Mouse (Mus musculus) heart, embryonic 14.5 days (tissue): Measurements from ENCODE around the gene Mtif2. TPM values are rescaled to one million over a fixed set of nuclear protein-coding genes. Genes with fewer than 3 reads are reported as not detected.
A peak's percentile ranks its signal among the peaks of the same experiment; 100 is the strongest.

Source experiments
- ATAC-seq: fragments of 200-750 bp; cut with Nextera tagmentation; 2 replicates; pipeline ENCODE4 v1.8.0; 2017; ENCODE audit warnings: low read depth, moderate TSS enrichment; ENCODE audit not compliant: insufficient number of reproducible peaks, insufficient read depth, low FRiP score
- H3K27ac ChIP-seq, 2 experiments: fragments of 200-500 bp in 1 of 2; fragments of 300-500 bp in 1 of 2; sonication (generic) in 1 of 2; replicated peaks in 1 of 2; 2 replicates each; pipeline ENCODE4 v1.5.1; 2012 to 2014; ENCODE audit warnings: low read depth in 2 of 2, low read length in 2 of 2, control low read depth in 1 of 2, mild to moderate bottlenecking in 1 of 2, mixed read lengths in 1 of 2; ENCODE audit not compliant: control insufficient read depth in 1 of 2, insufficient read depth in 1 of 2
- H3K27me3 ChIP-seq: fragments of 300-500 bp; sonication (generic); 2 replicates; pipeline ENCODE4 v1.6.1; 2014; ENCODE audit warnings: mild to moderate bottlenecking, low read length, control low read depth; ENCODE audit not compliant: control insufficient read depth, insufficient read depth
- H3K36me3 ChIP-seq: fragments of 300-500 bp; sonication (generic); 2 replicates; pipeline ENCODE4 v1.6.1; 2014; ENCODE audit warnings: mild to moderate bottlenecking, control low read depth, low read length, mixed read lengths; ENCODE audit not compliant: control insufficient read depth, insufficient read depth
- H3K4me1 ChIP-seq, 2 experiments: fragments of 200-500 bp in 1 of 2; fragments of 300-500 bp in 1 of 2; sonication (generic) in 1 of 2; 2 replicates each; pipeline ENCODE4 v1.6.1; 2012 to 2014; ENCODE audit warnings: low read length in 2 of 2, control low read depth in 1 of 2, mixed read lengths in 1 of 2; ENCODE audit not compliant: control insufficient read depth in 2 of 2, insufficient read depth in 2 of 2
- H3K4me2 ChIP-seq: fragments of 300-500 bp; sonication (generic); 2 replicates; pipeline ENCODE4 v1.6.1; 2014; ENCODE audit warnings: mild to moderate bottlenecking, low read length
- H3K4me3 ChIP-seq, 2 experiments: fragments of 200-500 bp in 1 of 2; fragments of 300-500 bp in 1 of 2; sonication (generic) in 1 of 2; 2 replicates each; pipeline ENCODE4 v1.5.1; 2012 to 2014; ENCODE audit warnings: low read length in 2 of 2, mild to moderate bottlenecking in 2 of 2, control low read depth in 1 of 2, low read depth in 1 of 2, moderate library complexity in 1 of 2; ENCODE audit not compliant: control insufficient read depth in 1 of 2, insufficient read depth in 1 of 2
- H3K9ac ChIP-seq: fragments of 300-500 bp; sonication (generic); 2 replicates; pipeline ENCODE4 v1.6.1; 2014; ENCODE audit warnings: mild to moderate bottlenecking, low read length
- H3K9me3 ChIP-seq: fragments of 300-500 bp; sonication (generic); 2 replicates; pipeline ENCODE4 v1.6.1; 2016; ENCODE audit warnings: low read length, control low read depth; ENCODE audit not compliant: control insufficient read depth
- WGBS: fragments of 180-500 bp; shearing (Covaris S2); extraction: QIAGEN DNeasy Blood & Tissue Kit; methylation state at CpG from one replicate; pipeline ENCODE4 v1.1.7; 2014; 5-methylcytosine and 5-hydroxymethylcytosine counted together
- polyA plus RNA-seq: library from polyadenylated mRNA; unstranded; fragments of >200 nt; fragmentation: Nextera tagmentation; extraction: Ambion mirVana; gene quantifications from 2 replicates; pipeline ENCODE4 v1.2.1, GENCODE M21; 2014

Gene Mtif2
- polyA plus RNA-seq, 1 experiment from 2014 or later, result 42.5 TPM

DNA sequence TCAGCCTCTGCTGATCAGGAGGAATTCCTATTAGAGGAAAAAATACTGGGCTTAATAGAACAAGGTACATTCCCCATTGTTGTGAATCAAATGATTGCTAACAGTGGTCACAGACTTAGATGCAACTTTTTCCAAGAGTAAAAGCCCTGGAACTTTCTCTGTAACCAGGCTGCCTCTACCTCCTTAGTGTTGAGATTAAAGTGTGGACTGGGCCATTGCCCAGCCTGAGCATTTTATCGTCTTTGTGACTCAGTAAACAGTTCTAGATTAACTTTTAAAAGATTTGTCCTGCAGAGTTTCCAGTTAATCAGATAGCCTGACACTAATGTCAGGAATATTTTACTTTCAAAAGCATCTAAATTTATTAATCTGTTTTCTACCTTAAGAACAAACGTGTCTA is 20.6 kb downstream of the Mtif2 start:
- peaks cover 0 to 6% of the 10 kb centered on the region in 2 experiments; a peak in 2 of 4 replicates for H3K4me1 ChIP-seq
- H3K36me3 ChIP-seq, result peaks cover 49% of the 10 kb centered on the region
- H3K9ac ChIP-seq, result peak overlapping the region; percentile 97
- no peak for ATAC-seq
- peak overlapping the region; percentile 82 for H3K4me2 ChIP-seq
- H3K27ac ChIP-seq, result 0 out of 4 replicates have a peak overlapping the region, but pooled peaks of 1 of the 2 experiments have one; percentile 28
- WGBS, result 15% methylated on average over 2 of the region's 2 CpGs
- peak overlapping the region; percentile 69 to 79; a peak in 3 of 4 replicates for H3K4me3 ChIP-seq
- no peaks in the 10 kb centered on the region for H3K9me3 ChIP-seq
- H3K27me3 ChIP-seq, result no peaks in the 10 kb centered on the region

DNA sequence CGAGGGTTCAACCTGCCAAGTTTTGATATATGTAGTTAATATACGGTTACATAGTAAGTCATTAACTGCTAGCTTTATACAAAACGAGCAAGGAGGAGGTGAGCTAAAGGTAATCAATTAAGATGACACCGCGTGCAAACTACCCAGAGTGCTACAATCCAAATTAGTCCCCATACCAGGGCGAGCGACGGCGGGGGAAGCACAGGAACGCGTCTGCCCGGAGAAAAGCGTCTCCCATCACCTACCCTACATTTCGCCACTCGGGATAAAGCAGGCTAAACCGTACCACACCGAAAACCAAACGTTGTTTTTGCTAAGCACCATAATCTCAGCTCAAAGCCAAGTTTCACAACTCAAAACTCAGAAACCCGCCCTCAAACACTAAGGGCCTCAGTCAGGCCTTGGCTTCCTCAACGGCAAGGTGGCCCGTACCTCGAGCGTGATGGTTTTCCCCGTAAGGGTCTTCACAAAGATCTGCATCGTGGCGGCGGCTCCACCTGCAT is 21.1 kb downstream of the Mtif2 start:
- WGBS, result under 1% methylated on average over 27 of the region's 27 CpGs
- H3K27me3 ChIP-seq, result no peaks in the 10 kb centered on the region
- H3K4me1 ChIP-seq, result peaks cover 0 to 6% of the 10 kb centered on the region in 2 experiments; a peak in 2 of 4 replicates
- peak overlapping the region; percentile 69 to 79 for H3K4me3 ChIP-seq
- H3K36me3 ChIP-seq, result peaks cover 44% of the 10 kb centered on the region
- H3K4me2 ChIP-seq, result peak overlapping the region; percentile 82
- ATAC-seq, result no peak
- H3K27ac ChIP-seq, result peak overlapping the region; percentile 72 to 78
- peak overlapping the region; percentile 97 for H3K9ac ChIP-seq
- no peaks in the 10 kb centered on the region for H3K9me3 ChIP-seq

DNA sequence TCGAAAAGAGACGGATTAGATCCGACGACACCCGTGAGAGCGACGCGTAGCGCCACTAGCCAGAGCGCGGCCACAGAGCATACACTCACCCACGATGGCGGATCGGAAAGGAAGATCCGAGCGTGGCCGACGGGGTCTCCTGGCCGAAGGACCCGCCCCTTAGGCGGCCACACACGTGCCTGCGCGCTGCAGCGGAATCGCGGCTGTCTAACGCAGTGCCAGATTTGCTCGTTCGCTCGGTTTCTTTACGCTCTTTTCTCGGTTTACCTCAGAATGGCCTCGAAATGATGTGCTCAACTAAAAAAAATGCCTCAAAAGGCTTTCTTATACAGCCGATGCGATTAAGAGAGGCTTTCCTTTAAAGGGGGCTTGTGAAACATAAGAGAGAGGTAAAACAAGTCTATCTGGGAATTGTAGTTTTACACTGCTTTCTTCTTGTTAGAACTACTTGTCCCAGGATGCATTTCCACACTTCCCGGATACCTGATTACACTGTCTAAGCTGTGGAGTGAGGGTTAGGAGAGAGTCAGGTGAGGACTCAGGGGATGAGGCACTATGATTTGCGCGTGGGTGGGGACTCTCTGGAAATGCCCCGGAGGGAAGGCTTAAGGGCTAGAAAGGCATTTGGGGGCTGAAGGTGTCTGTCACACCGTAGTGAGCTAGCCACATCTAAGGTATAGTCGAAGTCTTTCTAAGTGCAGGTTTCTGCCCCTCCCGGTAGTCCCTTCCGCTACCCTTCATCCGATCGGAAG is 21.7 kb downstream of the Mtif2 start, which contains the start of the genes Clhc1 and Rps27a:
Gene Clhc1, plus strand, starts transcription at position 199 of the 752 bp plus-strand sequence.
Gene Rps27a, minus strand, starts transcription at position 358 of the 752 bp plus-strand sequence.
- WGBS, result under 1% methylated on average over 46 of the region's 46 CpGs
- peaks cover 0 to 6% of the 10 kb centered on the region in 2 experiments; a peak in 2 of 4 replicates for H3K4me1 ChIP-seq
- peak within 1 kb of the TSS; percentile 82 for H3K4me2 ChIP-seq
- peak; percentile 97 for ATAC-seq
- H3K27ac ChIP-seq, result peak within 1 kb of the TSS; percentile 72 to 93
- H3K27me3 ChIP-seq, result no peaks in the 10 kb centered on the region
- peak within 1 kb of the TSS; percentile 69 to 79 for H3K4me3 ChIP-seq
- peaks cover 40% of the 10 kb centered on the region for H3K36me3 ChIP-seq
- no peaks in the 10 kb centered on the region for H3K9me3 ChIP-seq
- peak within 1 kb of the TSS; percentile 97 for H3K9ac ChIP-seq

DNA sequence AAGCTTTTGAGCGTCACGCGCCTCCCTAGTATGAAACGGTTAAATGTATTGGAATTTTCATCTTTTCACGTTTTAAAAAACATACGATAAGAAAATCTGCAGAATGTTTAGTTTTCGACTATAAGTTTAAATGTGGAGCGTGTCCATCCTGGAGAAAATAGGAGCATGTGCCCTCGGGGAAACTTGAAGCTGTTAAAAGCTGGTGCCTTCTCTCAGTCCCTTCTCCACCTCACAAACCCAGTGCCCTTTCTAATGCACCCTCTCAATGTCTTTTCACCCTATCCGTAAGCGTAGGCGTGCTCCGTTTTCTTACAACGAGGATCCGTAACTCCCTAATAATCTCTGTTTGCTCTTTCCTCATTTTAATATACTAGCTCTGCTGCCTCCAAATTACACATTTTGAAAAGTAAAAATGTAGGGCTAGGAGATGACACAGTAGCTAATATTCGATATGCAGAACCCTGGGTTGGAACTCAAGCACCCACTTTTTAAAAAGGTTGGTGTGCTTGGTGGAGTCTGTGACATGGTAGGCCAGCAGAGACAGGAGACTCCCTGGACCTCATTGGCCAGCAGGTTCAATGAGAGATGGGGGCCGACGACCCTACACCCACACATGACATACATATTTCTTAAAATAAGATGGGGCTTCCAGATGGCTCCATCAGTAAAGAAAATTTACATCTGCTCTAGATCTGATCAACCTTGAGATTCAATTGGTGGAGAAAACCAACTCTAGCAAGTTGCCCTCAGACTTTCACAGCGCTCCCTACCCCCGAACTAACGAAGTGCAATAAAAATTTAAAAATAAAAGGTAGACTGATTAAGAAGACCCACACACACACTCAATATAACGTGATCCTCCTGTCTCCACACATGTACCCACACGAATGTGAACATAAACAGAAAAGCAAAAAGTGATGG is 22.6 kb downstream of the Mtif2 start:
- Histone ChIP-seq H3K36me3 (peaks cover 32% of the 10 kb centered on the region), H3K27ac (peak overlapping the region; percentile 72; a peak in 3 of 4 replicates), H3K27me3 (no peaks in the 10 kb centered on the region), H3K9me3 (no peaks in the 10 kb centered on the region), H3K4me3 (peak overlapping the region; percentile 69 to 79), H3K4me2 (peak overlapping the region; percentile 82), H3K4me1 (peaks cover 0 to 6% of the 10 kb centered on the region in 2 experiments; a peak in 2 of 4 replicates), H3K9ac (peak overlapping the region; percentile 97)
- WGBS, result 25% methylated on average over 23 of the region's 23 CpGs
- no peak for ATAC-seq

DNA sequence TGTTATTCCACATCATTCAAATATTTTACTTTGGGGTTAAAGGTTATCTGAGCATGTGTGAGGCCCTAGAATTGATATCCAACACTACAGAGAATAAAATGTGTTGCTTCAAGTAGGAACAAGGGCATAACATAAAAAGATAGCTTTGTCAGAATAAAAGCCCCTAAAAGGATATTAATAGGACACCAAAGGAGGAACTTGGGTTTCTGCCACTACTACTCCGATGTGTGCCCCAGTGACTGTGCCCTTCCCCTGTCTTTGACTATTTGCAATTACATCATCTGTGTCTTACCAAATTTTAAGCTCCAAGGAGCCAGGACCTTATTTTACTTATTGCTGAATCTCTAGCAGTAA is 23.2 kb downstream of the Mtif2 start:
- no peak overlapping the region for H3K4me3 ChIP-seq
- peaks cover 26% of the 10 kb centered on the region for H3K36me3 ChIP-seq
- H3K9me3 ChIP-seq, result no peaks in the 10 kb centered on the region
- H3K27ac ChIP-seq, result no peak overlapping the region
- no peaks in the 10 kb centered on the region for H3K27me3 ChIP-seq
- no peak for ATAC-seq
- 50% methylated on average over 1 of the region's 1 CpGs for WGBS
- H3K9ac ChIP-seq, result no peak overlapping the region
- 0 out of 2 replicates have a peak overlapping the region, but pooled peaks have one; percentile 82 for H3K4me2 ChIP-seq
- peaks cover 0 to 6% of the 10 kb centered on the region in 2 experiments; a peak in 2 of 4 replicates for H3K4me1 ChIP-seq

DNA sequence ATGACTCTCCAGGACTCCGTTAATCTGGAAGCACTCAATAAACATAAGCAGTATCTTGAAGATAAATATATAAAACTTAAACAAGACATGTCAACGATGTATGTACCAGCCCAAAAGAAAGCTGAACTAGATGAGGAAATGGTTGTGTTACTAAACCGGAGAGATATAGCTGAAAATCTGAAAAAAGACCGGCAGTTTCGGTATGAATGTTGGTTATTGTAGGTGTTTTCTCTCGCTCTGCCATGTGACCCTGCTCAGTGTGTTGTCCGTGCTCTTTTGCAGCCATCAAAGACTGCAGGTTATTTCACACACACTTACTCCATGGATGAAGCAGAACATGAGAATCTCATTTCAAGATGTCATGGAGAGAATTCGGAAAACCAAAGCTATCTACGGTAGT is 34.2 kb downstream of the Mtif2 start:
- H3K9ac ChIP-seq, result no peak overlapping the region
- no peaks in the 10 kb centered on the region for H3K27me3 ChIP-seq
- no peak overlapping the region for H3K4me3 ChIP-seq
- H3K9me3 ChIP-seq, result no peaks in the 10 kb centered on the region
- 80% methylated on average over 9 of the region's 9 CpGs for whole genome bisulfite sequencing
- H3K27ac ChIP-seq, result no peak overlapping the region
- no peak for ATAC-seq
- H3K4me1 ChIP-seq, result no peaks in the 10 kb centered on the region
- H3K36me3 ChIP-seq, result no peaks in the 10 kb centered on the region
- no peak overlapping the region for H3K4me2 ChIP-seq

DNA sequence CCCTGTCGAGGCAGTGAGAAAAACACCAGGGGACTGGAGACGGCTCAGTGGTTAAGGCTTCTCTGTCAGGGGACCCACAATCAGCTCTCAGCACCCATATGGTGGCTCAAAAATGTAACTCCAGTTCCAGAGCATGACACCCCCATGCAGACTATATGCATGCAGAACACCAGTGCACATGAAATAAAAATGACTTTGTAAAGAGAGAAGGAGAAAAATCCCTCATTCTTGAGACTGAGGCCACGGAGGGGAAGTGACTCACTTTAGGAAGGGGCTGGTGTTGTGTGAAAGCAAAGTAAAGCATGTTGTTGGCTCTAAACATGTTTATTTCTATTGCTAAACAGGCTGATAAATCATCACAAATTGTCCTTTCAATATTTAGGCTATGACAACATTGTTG is 34.8 kb downstream of the Mtif2 start:
- no peaks in the 10 kb centered on the region for H3K4me1 ChIP-seq
- H3K9me3 ChIP-seq, result no peaks in the 10 kb centered on the region
- H3K4me2 ChIP-seq, result no peak overlapping the region
- H3K27ac ChIP-seq, result no peak overlapping the region
- WGBS, result 79% methylated on average over 3 of the region's 3 CpGs
- no peak overlapping the region for H3K9ac ChIP-seq
- H3K4me3 ChIP-seq, result no peak overlapping the region
- ATAC-seq, result no peak
- no peaks in the 10 kb centered on the region for H3K27me3 ChIP-seq
- no peaks in the 10 kb centered on the region for H3K36me3 ChIP-seq
